Mouse (Mus musculus): ENCODE results near the gene Tlk2. TPM values are rescaled to one million over a fixed set of nuclear protein-coding genes. Genes with fewer than 3 reads are reported as not detected.

Tlk2 gene
- polyA plus RNA-seq, 1 experiment from 2014 or later: 17.5 TPM

DNA sequence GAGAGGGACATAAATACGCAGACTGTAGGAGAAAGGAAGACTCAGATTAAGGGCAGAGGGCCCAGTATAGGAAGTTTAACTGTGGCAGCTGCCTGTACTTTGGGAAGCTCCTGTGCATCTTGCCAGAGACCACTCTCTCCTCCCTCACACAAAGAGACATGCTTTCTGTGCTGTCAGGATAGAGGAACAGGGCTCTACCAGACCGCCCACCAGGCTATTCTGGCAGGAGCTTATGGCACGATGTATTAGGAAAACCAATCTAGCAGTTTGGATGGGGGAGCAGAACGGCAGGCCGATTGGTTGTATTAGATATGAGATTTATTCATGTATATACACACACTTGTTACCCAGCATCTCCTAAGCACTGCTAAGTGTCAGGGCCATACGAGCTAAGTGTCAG is 139.2 kb downstream of the Tlk2 start:
- H3K27me3 ChIP-seq (ENCODE audit: insufficient read depth, low read length): no peaks in the 10 kb centered on the region
- 91% methylated on average over 6 of the region's 6 CpGs for WGBS
- no peak overlapping the region for H3K9ac ChIP-seq (ENCODE audit: low read depth, low read length)

DNA sequence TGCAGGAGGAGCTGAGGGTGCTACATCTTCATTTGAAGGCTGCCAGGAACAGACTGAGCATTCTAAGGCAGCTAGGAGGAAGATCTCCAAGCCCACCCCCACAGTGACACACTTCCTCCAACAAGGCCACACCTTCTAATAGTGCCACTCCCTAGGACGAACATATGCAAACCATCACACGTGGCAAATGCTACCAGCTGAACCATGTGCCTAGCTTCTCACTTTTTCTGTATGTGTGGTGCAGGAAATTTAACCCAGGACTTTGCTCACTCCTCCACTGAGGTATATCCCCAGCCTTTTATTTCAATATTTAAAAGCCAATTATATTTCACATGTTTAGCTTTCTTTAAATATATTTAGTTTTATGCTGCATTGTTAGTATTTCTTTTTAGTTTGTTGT is 142.5 kb downstream of the Tlk2 start:
- WGBS: 55% methylated on average over 2 of the region's 2 CpGs

More for the DNA sequence above, 139.2 kb downstream of the Tlk2 start:
- Histone ChIP-seq H3K36me3 (ENCODE audit: insufficient read depth, low read length) (no peaks in the 10 kb centered on the region), H3K9me3 (replicated peaks; ENCODE audit: low read length) (no peaks in the 10 kb centered on the region), H3K27ac (no peak overlapping the region), H3K4me1 (replicated peaks; ENCODE audit: insufficient read depth, low read length) (peaks cover 17% of the 10 kb centered on the region), H3K4me3 (replicated peaks; ENCODE audit: low read depth, low read length) (no peak overlapping the region), H3K4me2 (ENCODE audit: low read length) (no peak overlapping the region)
- ATAC-seq (replicated peaks; ENCODE audit: low FRiP score, low read depth): no peak
- TF ChIP-seq CTCF (IDR thresholded peaks at IDR 0.05; ENCODE audit: low read depth): no peak
- DNase-seq (ENCODE audit: low spot score): no peak

DNA sequence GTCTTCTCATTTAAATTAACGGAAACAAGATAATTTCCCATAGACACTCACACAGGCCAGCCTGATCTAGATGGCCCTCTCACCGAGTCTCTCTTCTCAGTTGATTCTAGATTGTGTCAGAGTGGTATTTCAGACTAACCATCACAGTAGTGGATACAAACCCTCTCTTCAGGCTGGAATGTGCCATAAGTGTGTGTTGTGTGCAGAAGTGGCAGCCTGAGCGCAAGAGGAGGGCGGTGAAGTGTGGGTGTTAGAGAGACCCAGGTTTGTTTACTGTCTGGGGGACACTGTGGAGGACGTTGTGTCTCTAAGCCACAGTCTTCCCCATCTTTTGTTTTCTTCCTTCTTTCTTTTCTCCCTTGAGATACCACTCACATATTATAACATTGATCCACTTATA is 144.9 kb downstream of the Tlk2 start:
- no peaks in the 10 kb centered on the region for H3K27me3 ChIP-seq (ENCODE audit: insufficient read depth, low read length)
- ATAC-seq (replicated peaks; ENCODE audit: low FRiP score, low read depth): no peak
- whole genome bisulfite sequencing: 88% methylated on average over 5 of the region's 5 CpGs
- H3K9ac ChIP-seq (ENCODE audit: low read depth, low read length): no peak overlapping the region
- H3K27ac ChIP-seq: no peak overlapping the region
- H3K9me3 ChIP-seq (replicated peaks; ENCODE audit: low read length): no peaks in the 10 kb centered on the region
- no peak for DNase-seq (ENCODE audit: low spot score)
- H3K36me3 ChIP-seq (ENCODE audit: insufficient read depth, low read length): no peaks in the 10 kb centered on the region
- H3K4me2 ChIP-seq (ENCODE audit: low read length): no peak overlapping the region
- no peak overlapping the region for H3K4me3 ChIP-seq (replicated peaks; ENCODE audit: low read depth, low read length)
- no peaks in the 10 kb centered on the region for H3K4me1 ChIP-seq (replicated peaks; ENCODE audit: insufficient read depth, low read length)
- TF ChIP-seq CTCF (IDR thresholded peaks at IDR 0.05; ENCODE audit: low read depth): no peak

More for the DNA sequence above, 142.5 kb downstream of the Tlk2 start:
- DNase-seq (ENCODE audit: low spot score) (no peak), ATAC-seq (replicated peaks; ENCODE audit: low FRiP score, low read depth) (no peak)
- Histone ChIP-seq H3K4me3 (replicated peaks; ENCODE audit: low read depth, low read length) (no peak overlapping the region), H3K9me3 (replicated peaks; ENCODE audit: low read length) (no peaks in the 10 kb centered on the region), H3K27ac (no peak overlapping the region), H3K36me3 (ENCODE audit: insufficient read depth, low read length) (no peaks in the 10 kb centered on the region), H3K27me3 (ENCODE audit: insufficient read depth, low read length) (no peaks in the 10 kb centered on the region), H3K4me2 (ENCODE audit: low read length) (no peak overlapping the region), H3K4me1 (replicated peaks; ENCODE audit: insufficient read depth, low read length) (no peaks in the 10 kb centered on the region), H3K9ac (ENCODE audit: low read depth, low read length) (no peak overlapping the region)
- no peak for TF ChIP-seq CTCF (IDR thresholded peaks at IDR 0.05; ENCODE audit: low read depth)

DNA sequence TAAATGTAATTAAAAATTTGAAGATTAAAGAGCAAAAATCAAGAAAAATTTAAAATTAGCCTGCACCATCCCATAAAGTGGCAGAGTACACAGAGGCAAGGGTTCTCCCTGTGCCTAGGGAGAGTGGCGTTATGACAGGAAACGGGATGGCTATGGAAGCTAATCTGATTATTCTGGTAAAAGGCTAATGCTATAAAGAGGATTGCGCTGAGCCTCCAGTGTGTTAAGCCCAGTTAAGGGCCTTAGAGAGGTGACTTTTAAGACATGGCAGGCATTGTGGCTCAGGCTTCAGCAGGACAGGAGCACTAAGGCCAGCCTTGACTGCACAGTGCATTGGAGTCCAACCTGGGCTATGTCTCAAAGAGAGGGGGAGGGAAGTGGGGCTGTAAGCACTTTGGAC is 148.5 kb downstream of the Tlk2 start:
- H3K4me2 ChIP-seq (ENCODE audit: low read length): no peak overlapping the region
- DNase-seq (ENCODE audit: low spot score) (no peak), ATAC-seq (replicated peaks; ENCODE audit: low FRiP score, low read depth) (no peak)
- no peaks in the 10 kb centered on the region for H3K27me3 ChIP-seq (ENCODE audit: insufficient read depth, low read length)
- no peaks in the 10 kb centered on the region for H3K9me3 ChIP-seq (replicated peaks; ENCODE audit: low read length)
- H3K27ac ChIP-seq: no peak overlapping the region
- H3K9ac ChIP-seq (ENCODE audit: low read depth, low read length): no peak overlapping the region
- H3K4me1 ChIP-seq (replicated peaks; ENCODE audit: insufficient read depth, low read length): 0 out of 2 replicates have a peak, but pooled peaks cover 6% of the 10 kb centered on the region
- no peak overlapping the region for H3K4me3 ChIP-seq (replicated peaks; ENCODE audit: low read depth, low read length)
- WGBS: 89% methylated on average over 3 of the region's 3 CpGs
- H3K36me3 ChIP-seq (ENCODE audit: insufficient read depth, low read length): no peaks in the 10 kb centered on the region
- no peak for TF ChIP-seq CTCF (IDR thresholded peaks at IDR 0.05; ENCODE audit: low read depth)

DNA sequence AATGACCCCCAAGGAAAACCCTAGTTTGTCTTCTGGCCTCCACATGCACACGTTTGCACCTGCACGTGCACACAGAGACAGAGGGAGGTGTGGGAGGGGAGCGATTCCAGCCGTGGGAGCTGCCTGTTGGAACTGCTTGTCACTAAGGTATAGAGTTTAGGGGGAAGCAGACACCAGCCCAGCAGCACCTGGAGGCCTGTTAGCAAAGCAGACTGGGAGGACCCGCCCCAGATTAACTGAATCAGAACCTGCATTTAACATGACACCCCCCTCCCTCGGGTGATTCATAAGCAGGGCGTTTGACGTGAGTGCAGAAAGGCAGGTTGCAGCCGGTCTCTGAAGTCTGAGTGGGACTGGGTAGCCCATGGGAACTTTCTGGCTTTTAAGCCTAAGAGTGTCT is 151.4 kb downstream of the Tlk2 start:
- H3K36me3 ChIP-seq (ENCODE audit: insufficient read depth, low read length): no peaks in the 10 kb centered on the region
- no peak overlapping the region for H3K27ac ChIP-seq
- no peaks in the 10 kb centered on the region for H3K9me3 ChIP-seq (replicated peaks; ENCODE audit: low read length)
- no peak overlapping the region for H3K4me3 ChIP-seq (replicated peaks; ENCODE audit: low read depth, low read length)
- DNase-seq (ENCODE audit: low spot score) (no peak), ATAC-seq (replicated peaks; ENCODE audit: low FRiP score, low read depth) (no peak)
- TF ChIP-seq CTCF (IDR thresholded peaks at IDR 0.05; ENCODE audit: low read depth): no peak
- H3K27me3 ChIP-seq (ENCODE audit: insufficient read depth, low read length): no peaks in the 10 kb centered on the region
- H3K9ac ChIP-seq (ENCODE audit: low read depth, low read length): no peak overlapping the region
- WGBS: 32% methylated on average over 9 of the region's 9 CpGs
- no peak overlapping the region for H3K4me2 ChIP-seq (ENCODE audit: low read length)
- H3K4me1 ChIP-seq (replicated peaks; ENCODE audit: insufficient read depth, low read length): 0 out of 2 replicates have a peak, but pooled peaks cover 6% of the 10 kb centered on the region

DNA sequence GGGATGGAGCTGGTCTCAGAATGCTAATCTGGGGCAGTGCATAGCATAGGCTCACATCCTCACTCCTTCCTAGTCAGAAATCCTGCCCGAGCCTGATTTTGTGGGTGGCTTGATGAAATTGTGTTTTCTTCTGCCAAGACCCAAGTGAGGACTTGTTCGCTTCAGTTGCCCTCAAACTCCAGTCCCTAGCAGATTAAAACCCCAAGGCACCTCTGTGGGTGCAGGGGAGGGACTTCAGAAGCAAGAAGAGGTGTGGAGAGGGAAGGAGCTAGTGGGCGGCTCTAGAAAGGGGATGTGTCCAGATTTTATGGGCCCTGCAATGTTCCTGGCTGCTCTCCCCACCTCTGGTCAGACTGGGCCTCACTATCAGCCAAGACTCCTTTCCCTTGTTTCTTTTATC is 152.5 kb downstream of the Tlk2 start:
- H3K4me3 ChIP-seq (replicated peaks; ENCODE audit: low read depth, low read length): no peak overlapping the region
- 0 out of 2 replicates have a peak, but pooled peaks cover 6% of the 10 kb centered on the region for H3K4me1 ChIP-seq (replicated peaks; ENCODE audit: insufficient read depth, low read length)
- H3K9ac ChIP-seq (ENCODE audit: low read depth, low read length): no peak overlapping the region
- no peaks in the 10 kb centered on the region for H3K9me3 ChIP-seq (replicated peaks; ENCODE audit: low read length)
- peak; percentile 24 for DNase-seq (ENCODE audit: low spot score)
- 71% methylated on average over 3 of the region's 3 CpGs for WGBS
- ATAC-seq (replicated peaks; ENCODE audit: low FRiP score, low read depth): no peak
- H3K36me3 ChIP-seq (ENCODE audit: insufficient read depth, low read length): 0 out of 2 replicates have a peak, but pooled peaks cover 3% of the 10 kb centered on the region
- no peak for TF ChIP-seq CTCF (IDR thresholded peaks at IDR 0.05; ENCODE audit: low read depth)
- H3K27me3 ChIP-seq (ENCODE audit: insufficient read depth, low read length): no peaks in the 10 kb centered on the region
- no peak overlapping the region for H3K4me2 ChIP-seq (ENCODE audit: low read length)
- no peak overlapping the region for H3K27ac ChIP-seq

DNA sequence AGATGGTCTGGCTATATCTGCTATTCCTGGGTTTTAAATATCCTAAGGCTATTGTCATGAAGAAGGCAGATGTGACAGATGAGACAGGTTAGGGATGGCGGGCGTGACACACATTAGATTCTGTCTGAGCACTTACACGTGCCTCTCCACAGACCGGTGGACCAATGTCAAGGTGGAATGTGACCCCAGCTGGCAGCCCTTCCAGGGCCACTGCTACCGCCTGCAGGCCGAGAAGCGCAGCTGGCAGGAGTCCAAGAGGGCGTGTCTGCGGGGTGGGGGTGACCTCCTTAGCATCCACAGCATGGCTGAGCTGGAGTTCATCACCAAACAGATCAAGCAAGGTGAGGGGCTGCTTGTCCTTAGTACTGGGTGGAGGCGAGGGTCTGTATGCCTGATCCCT is 153.1 kb downstream of the Tlk2 start:
- peak; percentile 41; the same call in 1 of the 2 replicates for TF ChIP-seq CTCF (IDR thresholded peaks at IDR 0.05; ENCODE audit: low read depth)
- Histone ChIP-seq H3K4me3 (replicated peaks; ENCODE audit: low read depth, low read length) (no peak overlapping the region), H3K27me3 (ENCODE audit: insufficient read depth, low read length) (no peaks in the 10 kb centered on the region), H3K9ac (ENCODE audit: low read depth, low read length) (no peak overlapping the region), H3K9me3 (replicated peaks; ENCODE audit: low read length) (no peaks in the 10 kb centered on the region), H3K27ac (no peak overlapping the region), H3K4me2 (ENCODE audit: low read length) (no peak overlapping the region), H3K36me3 (ENCODE audit: insufficient read depth, low read length) (0 out of 2 replicates have a peak, but pooled peaks cover 3% of the 10 kb centered on the region), H3K4me1 (replicated peaks; ENCODE audit: insufficient read depth, low read length) (0 out of 2 replicates have a peak, but pooled peaks cover 6% of the 10 kb centered on the region)
- WGBS: 23% methylated on average over 10 of the region's 10 CpGs
- ATAC-seq (replicated peaks; ENCODE audit: low FRiP score, low read depth) (peak; percentile 60; the same call in 1 of the 2 replicates), DNase-seq (ENCODE audit: low spot score) (peak; percentile 68)

All from kidney, postnatal 0 days (tissue).